Mouse (Mus musculus): ENCODE measurements at regions not wholly inside any gene's neighbourhood (a gene's known extent, or its start where the extent isn't known, plus 50 kb on each side); places are given as distances from the start of the nearest gene placed in this dataset.

GRCm38 (mm10) chr2:81251321-81251720, 634.3 kb downstream of the Nup35 start:
- no peak overlapping the region for H3K4me3 ChIP-seq
- no peak overlapping the region for H3K9ac ChIP-seq
- H3K4me1 ChIP-seq = no peaks in the 10 kb centered on the region
- no peaks in the 10 kb centered on the region for H3K36me3 ChIP-seq
- ATAC-seq (ENCODE audit: low FRiP score, low read depth) = no peak
- H3K9me3 ChIP-seq = no peaks in the 10 kb centered on the region
- no peak overlapping the region for H3K4me2 ChIP-seq (replicated peaks)
- WGBS = 94% methylated on average over 2 of the region's 2 CpGs
- no peak overlapping the region for H3K27ac ChIP-seq
- no peaks in the 10 kb centered on the region for H3K27me3 ChIP-seq (replicated peaks)

GRCm38 (mm10) chr2:81262056-81262765, 645.2 kb downstream of the Nup35 start:
- no peak overlapping the region for H3K27ac ChIP-seq
- no peaks in the 10 kb centered on the region for H3K27me3 ChIP-seq (replicated peaks)
- WGBS = 86% methylated on average over 4 of the region's 4 CpGs
- H3K4me3 ChIP-seq = no peak overlapping the region
- no peak overlapping the region for H3K4me2 ChIP-seq (replicated peaks)
- H3K36me3 ChIP-seq = no peaks in the 10 kb centered on the region
- no peak overlapping the region for H3K9ac ChIP-seq
- H3K4me1 ChIP-seq = no peaks in the 10 kb centered on the region
- no peaks in the 10 kb centered on the region for H3K9me3 ChIP-seq
- no peak for ATAC-seq (ENCODE audit: low FRiP score, low read depth)

- 80% methylated on average over 3 of the region's 3 CpGs for WGBS
- no peaks in the 10 kb centered on the region for H3K4me1 ChIP-seq
- H3K4me3 ChIP-seq = no peak overlapping the region
- H3K27ac ChIP-seq = no peak overlapping the region
- no peaks in the 10 kb centered on the region for H3K27me3 ChIP-seq (replicated peaks)
- H3K9ac ChIP-seq = no peak overlapping the region
- no peak overlapping the region for H3K4me2 ChIP-seq (replicated peaks)
- H3K9me3 ChIP-seq = no peaks in the 10 kb centered on the region
- no peaks in the 10 kb centered on the region for H3K36me3 ChIP-seq
- ATAC-seq (ENCODE audit: low FRiP score, low read depth) = no peak
Measured at GRCm38 (mm10) chr2:81269245-81269880, 652.3 kb downstream of the Nup35 start.

- Histone ChIP-seq H3K4me3 (no peak overlapping the region), H3K4me1 (no peaks in the 10 kb centered on the region)
- no peak for ATAC-seq (ENCODE audit: low FRiP score, low read depth)
Measured at GRCm38 (mm10) chr2:81270914-81271313, 653.9 kb downstream of the Nup35 start.

GRCm38 (mm10) chr2:81272536-81272935, 655.5 kb downstream of the Nup35 start:
- H3K4me1 ChIP-seq = no peaks in the 10 kb centered on the region
- H3K27me3 ChIP-seq (replicated peaks) = no peaks in the 10 kb centered on the region
- H3K27ac ChIP-seq = no peak overlapping the region
- no peak for ATAC-seq (ENCODE audit: low FRiP score, low read depth)
- H3K4me2 ChIP-seq (replicated peaks) = no peak overlapping the region
- H3K9me3 ChIP-seq = no peaks in the 10 kb centered on the region
- no peak overlapping the region for H3K9ac ChIP-seq
- H3K36me3 ChIP-seq = no peaks in the 10 kb centered on the region
- H3K4me3 ChIP-seq = no peak overlapping the region

More at GRCm38 (mm10) chr2:81270914-81271313, 653.9 kb downstream of the Nup35 start:
- WGBS = 96% methylated on average over 1 of the region's 1 CpGs
- no peak overlapping the region for H3K4me2 ChIP-seq (replicated peaks)
- H3K27me3 ChIP-seq (replicated peaks) = no peaks in the 10 kb centered on the region
- no peaks in the 10 kb centered on the region for H3K9me3 ChIP-seq
- H3K36me3 ChIP-seq = no peaks in the 10 kb centered on the region
- H3K9ac ChIP-seq = no peak overlapping the region
- no peak overlapping the region for H3K27ac ChIP-seq

GRCm38 (mm10) chr2:81287414-81287813, 670.4 kb downstream of the Nup35 start:
- H3K27me3 ChIP-seq (replicated peaks) = no peaks in the 10 kb centered on the region
- no peaks in the 10 kb centered on the region for H3K4me1 ChIP-seq
- 27% methylated on average over 3 of the region's 3 CpGs for WGBS
- no peak overlapping the region for H3K27ac ChIP-seq
- no peaks in the 10 kb centered on the region for H3K36me3 ChIP-seq
- peak; percentile 71 for ATAC-seq (ENCODE audit: low FRiP score, low read depth)
- no peaks in the 10 kb centered on the region for H3K9me3 ChIP-seq
- no peak overlapping the region for H3K4me2 ChIP-seq (replicated peaks)
- H3K4me3 ChIP-seq = no peak overlapping the region
- H3K9ac ChIP-seq = no peak overlapping the region

GRCm38 (mm10) chr2:81328648-81329047, 711.6 kb downstream of the Nup35 start:
- 85% methylated on average over 3 of the region's 3 CpGs for WGBS
- Histone ChIP-seq H3K27ac (no peak overlapping the region), H3K4me2 (replicated peaks) (no peak overlapping the region), H3K27me3 (replicated peaks) (no peaks in the 10 kb centered on the region), H3K9me3 (no peaks in the 10 kb centered on the region), H3K9ac (no peak overlapping the region), H3K4me3 (no peak overlapping the region), H3K4me1 (no peaks in the 10 kb centered on the region), H3K36me3 (no peaks in the 10 kb centered on the region)
- ATAC-seq (ENCODE audit: low FRiP score, low read depth) = no peak

GRCm38 (mm10) chr2:81336982-81337381, 716.0 kb upstream of the Zfp804a start:
- no peak overlapping the region for H3K27ac ChIP-seq
- no peak overlapping the region for H3K4me2 ChIP-seq (replicated peaks)
- ATAC-seq (ENCODE audit: low FRiP score, low read depth) = no peak
- H3K36me3 ChIP-seq = no peaks in the 10 kb centered on the region
- H3K4me1 ChIP-seq = no peaks in the 10 kb centered on the region
- no peaks in the 10 kb centered on the region for H3K9me3 ChIP-seq
- WGBS = 83% methylated on average over 2 of the region's 2 CpGs
- H3K9ac ChIP-seq = no peak overlapping the region
- no peaks in the 10 kb centered on the region for H3K27me3 ChIP-seq (replicated peaks)
- no peak overlapping the region for H3K4me3 ChIP-seq

- no peak for ATAC-seq (ENCODE audit: low FRiP score, low read depth)
- Histone ChIP-seq H3K4me3 (no peak overlapping the region), H3K27ac (no peak overlapping the region), H3K9ac (no peak overlapping the region), H3K36me3 (no peaks in the 10 kb centered on the region), H3K27me3 (replicated peaks) (no peaks in the 10 kb centered on the region), H3K4me2 (replicated peaks) (no peak overlapping the region), H3K9me3 (no peaks in the 10 kb centered on the region), H3K4me1 (no peaks in the 10 kb centered on the region)
- whole genome bisulfite sequencing = 64% methylated on average over 2 of the region's 2 CpGs
Measured at GRCm38 (mm10) chr2:81340417-81340816, 712.6 kb upstream of the Zfp804a start.

Measured in neural tube, embryonic 12.5 days (tissue).